Mouse (Mus musculus) heart, postnatal 25 days (tissue): ENCODE results near the gene Enah. TPM values are rescaled to one million over a fixed set of nuclear protein-coding genes. Genes with fewer than 3 reads are reported as not detected.

Source experiments
- DNase-seq: peaks from one replicate; pipeline ENCODE4 v3.0.0; 2022; ENCODE audit warnings: low spot score
- intact Hi-C: fragments of 180-260 bp; cut with DNase I; formaldehyde crosslinking; loops from one replicate; pipeline ENCODE4 v1.15.1; 2025
- total RNA-seq, 2 experiments: library from RNA; stranded (reverse); gene quantifications; 2 replicates each; pipeline ENCODE4 v1.2.3; 2021

Enah gene
- total RNA-seq, 2 experiments from 2014 or later: 106 to 109 TPM

DNA sequence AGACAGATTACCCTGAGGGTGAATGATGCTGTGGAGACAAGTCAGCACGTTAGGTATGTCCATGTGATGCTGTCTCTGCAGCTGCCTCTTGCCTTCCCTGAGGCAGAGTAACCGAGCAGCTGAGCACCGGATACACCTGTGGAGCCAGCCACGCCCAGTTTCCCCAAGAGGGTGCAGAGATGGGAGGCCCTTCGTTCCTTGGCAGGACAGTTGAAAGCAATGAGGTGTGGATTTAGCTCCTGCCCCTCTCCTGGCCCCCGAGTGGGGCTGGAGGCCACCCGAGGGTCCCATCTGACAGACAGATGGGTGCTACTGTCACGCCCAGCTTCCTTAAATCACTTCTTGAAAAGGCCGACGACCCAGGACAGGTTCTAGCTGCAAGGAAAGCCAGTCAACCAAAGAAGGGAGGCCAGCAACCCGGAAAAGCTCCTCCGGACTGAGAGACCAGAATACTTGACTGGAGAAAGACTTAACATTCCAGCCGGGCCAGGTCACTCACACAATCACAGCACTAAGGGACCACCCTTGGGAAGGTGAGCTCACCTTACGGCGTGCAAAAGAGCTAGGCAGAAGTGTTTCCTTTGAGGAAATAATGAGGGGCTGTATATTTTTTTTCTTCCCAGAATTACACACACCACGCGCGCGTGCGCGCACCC is 166.6 kb downstream of the Enah start:
- DNase-seq: peak; percentile 42

DNA sequence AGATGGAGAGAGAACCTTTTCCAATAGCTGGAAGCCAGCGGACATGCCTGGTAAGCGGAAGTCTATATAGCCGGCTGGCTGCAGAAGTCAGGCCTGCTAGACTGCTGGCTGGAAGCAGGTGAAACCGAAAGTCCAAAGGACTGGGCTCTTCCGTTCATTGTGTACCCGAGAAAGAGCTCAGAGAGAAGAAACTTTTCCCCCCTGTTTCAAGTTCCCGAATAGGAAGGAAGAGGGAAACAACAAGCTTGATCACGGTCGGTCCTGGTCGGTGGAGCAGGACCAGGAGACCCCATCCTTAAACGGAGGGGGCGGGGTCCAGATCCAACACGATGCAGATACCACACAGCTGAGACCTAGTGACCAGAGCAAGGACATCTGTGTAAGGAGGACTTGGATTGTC is 167.3 kb downstream of the Enah start:
- no peak for DNase-seq

More for the DNA sequence above, 166.6 kb downstream of the Enah start:
- intact Hi-C loops: no loop called here

DNA sequence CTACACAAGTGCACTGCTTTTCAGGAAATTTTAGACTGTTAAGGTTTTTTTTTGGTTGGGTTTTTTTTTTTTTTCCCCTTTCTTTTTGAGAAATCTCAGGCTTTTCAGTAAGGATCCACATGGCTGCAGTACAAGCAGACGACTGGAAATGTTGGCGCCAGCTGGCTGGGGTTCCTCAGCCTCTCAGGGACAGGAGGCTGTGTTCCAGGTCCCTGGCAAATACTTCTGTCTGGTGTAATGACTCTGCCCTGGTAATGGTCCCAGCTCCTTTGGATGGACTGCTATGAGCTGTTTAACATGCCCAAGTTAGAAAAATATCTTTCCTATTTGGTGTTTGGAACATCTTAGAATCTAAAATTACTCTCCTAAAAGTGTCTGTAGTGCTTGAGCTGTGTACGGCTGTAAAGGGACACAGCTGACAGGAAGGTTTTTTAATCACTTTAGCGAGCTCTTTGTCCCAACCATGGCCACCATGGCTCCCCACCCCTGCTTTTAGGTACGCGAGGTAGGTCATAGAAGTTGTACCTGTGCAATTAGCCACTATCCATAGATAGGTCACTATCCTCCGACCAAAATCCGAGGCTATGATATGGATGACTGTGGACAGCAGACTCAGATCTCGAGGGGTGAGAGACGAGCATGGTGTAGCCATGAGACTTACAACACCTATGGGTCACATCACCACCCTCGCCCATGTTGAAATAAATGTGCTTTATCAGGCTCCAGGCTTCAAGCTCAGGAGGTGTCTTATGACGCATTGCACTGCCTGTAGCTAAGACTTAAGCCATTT is 168.1 kb downstream of the Enah start:
- intact Hi-C loops: no loop called here
- peak; percentile 60 for DNase-seq

More for the DNA sequence above, 167.3 kb downstream of the Enah start:
- intact Hi-C loops: no loop called here

DNA sequence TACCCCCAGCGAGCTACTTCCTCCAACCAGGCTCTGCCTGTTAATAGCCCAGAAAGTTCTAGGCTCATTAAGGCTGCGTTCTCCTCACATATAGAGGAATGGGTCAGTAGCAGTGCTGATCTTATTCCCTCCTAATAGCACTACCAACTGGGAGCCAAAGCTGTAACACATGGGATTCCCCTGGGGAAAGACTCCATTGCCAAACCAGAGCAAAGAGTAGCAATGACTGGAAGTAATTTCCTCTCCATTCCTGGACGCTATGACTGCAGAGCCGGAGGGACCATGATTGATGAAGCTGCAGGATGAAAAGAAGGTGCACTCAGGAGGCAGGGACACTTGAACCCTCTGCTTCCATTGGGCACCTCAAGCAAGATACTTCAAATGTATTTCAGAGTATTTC is 169.3 kb downstream of the Enah start:
- intact Hi-C loops: no loop called here
- DNase-seq: no peak

DNA sequence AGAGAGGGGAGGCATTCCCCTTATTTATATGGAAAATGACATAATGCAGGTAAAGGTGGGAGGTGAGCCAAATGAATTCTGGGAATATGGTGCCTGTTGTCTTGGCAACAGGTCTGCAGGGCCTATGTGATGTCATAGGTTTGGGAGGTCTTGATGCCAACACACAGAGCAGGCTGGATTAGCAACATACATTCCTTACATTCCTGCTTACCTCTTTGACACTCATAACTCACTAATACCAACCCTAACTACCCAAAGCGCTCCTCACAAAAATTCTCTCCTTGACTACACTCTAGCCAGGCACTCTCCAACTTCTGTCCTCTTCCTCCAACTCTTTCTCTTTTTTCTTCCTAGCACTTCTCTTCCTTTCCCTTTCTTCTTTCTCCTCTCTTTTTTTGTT is 171.6 kb downstream of the Enah start:
- intact Hi-C loops: no loop called here
- DNase-seq: no peak

DNA sequence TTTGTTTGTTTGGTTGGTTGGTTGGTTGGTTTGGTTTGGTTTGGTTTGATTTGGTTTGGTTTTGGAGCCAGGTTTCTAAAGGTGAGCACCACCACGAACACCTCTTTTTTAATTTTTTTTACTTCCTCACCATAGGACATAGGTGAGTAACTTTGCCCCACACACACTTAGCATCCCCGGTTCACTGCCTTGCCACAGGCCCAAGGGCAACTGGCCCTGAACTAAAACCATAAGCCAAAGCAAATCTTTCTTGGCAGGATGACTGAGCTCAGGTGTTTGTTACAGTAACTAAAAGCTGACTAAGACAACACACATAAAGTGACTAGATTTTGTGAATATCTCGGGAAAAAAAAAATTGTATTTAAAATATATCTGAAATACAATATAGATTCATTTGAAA is 172.4 kb downstream of the Enah start:
- DNase-seq: no peak
- intact Hi-C loops: no loop called here

Other genes starting within 250 kb of the Enah start
- gene Lbr, start 176.9 kb downstream of the Enah start, total RNA-seq: 10 to 100 TPM; 21.9 to 22.0 TPM
- gene Srp9, start 104.7 kb upstream of the Enah start, total RNA-seq: 10 to 100 TPM; 39.8 to 42.7 TPM
- not detected for gene Vmn1r1, start 144.5 kb upstream of the Enah start, total RNA-seq